Mouse (Mus musculus): ENCODE measurements around the gene Fstl4. TPM values are rescaled to one million over a fixed set of nuclear protein-coding genes. Genes with fewer than 3 reads are reported as not detected.
"Not testable (repeated sequence)": the region's sequence is repeated elsewhere in the genome, so short reads cannot be mapped to it uniquely, and the experiment has no call there.

Gene Fstl4
- total and polyA plus RNA-seq, 3 experiments, result 1.5 to 4.0 (median 3.0) TPM

GRCm38 (mm10) chr11:53077641-53078040 lies 313.2 kb downstream of the Fstl4 start:
- H3K27me3 ChIP-seq (ENCODE audit: control insufficient read depth, insufficient read depth, low read length), result no peaks in the 10 kb centered on the region
- DNase-seq, result no peak
- no peak overlapping the region for H3K27ac ChIP-seq
- no peaks in the 10 kb centered on the region for H3K79me2 ChIP-seq (replicated peaks; ENCODE audit: control insufficient read depth, insufficient read depth, low read length)
- intact Hi-C loops (cut with DNase I), result no loop called here
- TF ChIP-seq EP300 (IDR thresholded peaks at IDR 0.05; ENCODE audit: insufficient read depth, low read depth, low read length), result no peak
- no peak for TF ChIP-seq CTCF (IDR thresholded peaks at IDR 0.05)
- no peak for TF ChIP-seq POLR2A (IDR thresholded peaks at IDR 0.05; ENCODE audit: insufficient read depth, low read depth, low read length)
- no peak overlapping the region for H3K9ac ChIP-seq (ENCODE audit: low read depth, low read length)
- H3K36me3 ChIP-seq (ENCODE audit: control insufficient read depth, insufficient read depth, low read length), result no peaks in the 10 kb centered on the region
- H3K4me3 ChIP-seq, result no peak overlapping the region
- H3K4me1 ChIP-seq (ENCODE audit: control insufficient read depth, insufficient read depth, low read length), result no peaks in the 10 kb centered on the region
- 83% methylated on average over 7 of the region's 7 CpGs for WGBS

DNA sequence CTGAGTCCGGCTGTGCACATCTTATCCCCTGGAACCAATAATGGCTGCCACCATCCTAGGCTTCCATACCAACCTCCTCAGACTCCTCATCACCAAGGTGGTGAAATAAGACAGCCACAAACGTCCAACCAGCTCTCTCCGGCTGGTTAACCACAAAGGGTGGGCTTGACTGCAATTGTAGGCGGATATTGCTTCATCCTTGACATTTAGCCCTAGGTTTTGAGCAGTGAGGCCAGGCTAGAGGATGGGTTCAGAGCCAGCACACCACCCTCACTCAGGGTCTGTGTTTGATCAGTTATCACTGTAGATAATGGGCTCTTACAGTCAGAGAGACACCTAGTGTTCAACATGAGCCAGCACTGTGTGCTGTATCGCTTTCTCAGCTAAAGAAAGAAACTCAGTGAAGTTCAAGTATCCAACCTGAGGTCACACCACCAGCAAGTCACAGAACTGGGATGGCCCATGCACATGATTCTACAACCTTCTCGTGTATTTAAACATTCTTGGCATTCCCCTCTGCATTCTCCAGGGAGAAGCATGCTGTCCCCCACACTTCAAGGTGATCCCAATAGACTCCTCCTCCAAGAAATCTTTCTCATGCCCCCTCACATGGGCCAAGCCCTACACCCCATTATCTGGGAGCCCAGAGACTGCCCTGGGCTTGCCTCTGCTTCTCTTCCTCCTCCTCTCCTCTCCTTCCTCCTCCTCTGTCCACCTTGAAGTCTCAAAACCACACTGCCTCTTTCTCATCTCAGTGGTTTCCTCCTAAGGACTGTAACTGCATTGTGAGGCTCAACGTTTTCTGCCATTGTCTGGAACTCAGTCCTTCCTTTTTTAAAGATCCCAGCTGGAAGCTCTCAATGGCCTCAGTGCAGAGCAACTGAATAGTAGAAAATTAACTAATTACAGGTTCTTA lies 314.2 kb downstream of the Fstl4 start:
- Histone ChIP-seq H3K79me2 (replicated peaks; ENCODE audit: control insufficient read depth, insufficient read depth, low read length) (no peaks in the 10 kb centered on the region), H3K4me1 (ENCODE audit: control insufficient read depth, insufficient read depth, low read length) (no peaks in the 10 kb centered on the region), H3K27ac (no peak overlapping the region), H3K4me3 (no peak overlapping the region), H3K27me3 (ENCODE audit: control insufficient read depth, insufficient read depth, low read length) (no peaks in the 10 kb centered on the region), H3K9ac (ENCODE audit: low read depth, low read length) (no peak overlapping the region), H3K36me3 (ENCODE audit: control insufficient read depth, insufficient read depth, low read length) (no peaks in the 10 kb centered on the region)
- DNase-seq, result no peak
- intact Hi-C loops (cut with DNase I), result no loop called here
- TF ChIP-seq CTCF (IDR thresholded peaks at IDR 0.05) (no peak), EP300 (IDR thresholded peaks at IDR 0.05; ENCODE audit: insufficient read depth, low read depth, low read length) (no peak), POLR2A (IDR thresholded peaks at IDR 0.05; ENCODE audit: insufficient read depth, low read depth, low read length) (no peak)
- 67% methylated on average over 7 of the region's 7 CpGs for WGBS

DNA sequence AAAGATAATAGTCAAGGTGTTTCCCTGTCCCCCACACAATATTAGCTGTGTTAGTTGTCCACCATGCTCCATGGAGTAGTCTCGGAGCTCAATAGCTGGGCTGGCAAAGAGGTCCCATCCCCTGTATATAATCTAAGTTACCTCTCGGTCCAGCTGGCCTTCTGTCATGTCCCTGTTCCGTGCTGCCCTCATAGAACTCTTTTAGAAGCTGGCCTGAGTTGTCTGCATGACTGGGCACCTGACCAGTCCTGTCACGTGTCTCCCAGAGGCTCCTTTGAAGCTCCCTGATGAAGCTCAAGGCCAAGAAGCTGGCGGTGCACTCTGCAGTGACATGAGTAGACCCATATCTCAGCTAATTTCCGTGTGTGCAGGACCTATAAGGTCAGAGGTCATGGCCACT lies 316.9 kb downstream of the Fstl4 start:
- Histone ChIP-seq H3K36me3 (ENCODE audit: control insufficient read depth, insufficient read depth, low read length) (no peaks in the 10 kb centered on the region), H3K27ac (no peak overlapping the region), H3K79me2 (replicated peaks; ENCODE audit: control insufficient read depth, insufficient read depth, low read length) (no peaks in the 10 kb centered on the region), H3K27me3 (ENCODE audit: control insufficient read depth, insufficient read depth, low read length) (no peaks in the 10 kb centered on the region), H3K4me3 (no peak overlapping the region), H3K4me1 (ENCODE audit: control insufficient read depth, insufficient read depth, low read length) (no peaks in the 10 kb centered on the region), H3K9ac (ENCODE audit: low read depth, low read length) (no peak overlapping the region)
- no peak for TF ChIP-seq CTCF (IDR thresholded peaks at IDR 0.05)
- TF ChIP-seq EP300 (IDR thresholded peaks at IDR 0.05; ENCODE audit: insufficient read depth, low read depth, low read length), result no peak
- TF ChIP-seq POLR2A (IDR thresholded peaks at IDR 0.05; ENCODE audit: insufficient read depth, low read depth, low read length), result no peak
- intact Hi-C loops (cut with DNase I), result no loop called here
- DNase-seq, result peak in 1 of 2 experiments; percentile 35
- 43% methylated on average over 6 of the region's 6 CpGs for WGBS

- Histone ChIP-seq H3K27ac (no peak overlapping the region), H3K9ac (ENCODE audit: low read depth, low read length) (no peak overlapping the region), H3K4me3 (no peak overlapping the region), H3K36me3 (ENCODE audit: control insufficient read depth, insufficient read depth, low read length) (no peaks in the 10 kb centered on the region), H3K4me1 (ENCODE audit: control insufficient read depth, insufficient read depth, low read length) (no peaks in the 10 kb centered on the region), H3K27me3 (ENCODE audit: control insufficient read depth, insufficient read depth, low read length) (no peaks in the 10 kb centered on the region), H3K79me2 (replicated peaks; ENCODE audit: control insufficient read depth, insufficient read depth, low read length) (no peaks in the 10 kb centered on the region)
- no peak for DNase-seq
- WGBS, result 52% methylated on average over 6 of the region's 6 CpGs
- intact Hi-C loops (cut with DNase I), result no loop called here
- TF ChIP-seq CTCF (IDR thresholded peaks at IDR 0.05) (peak; percentile 22; the same call in 1 of the 2 replicates), EP300 (IDR thresholded peaks at IDR 0.05; ENCODE audit: insufficient read depth, low read depth, low read length) (no peak)
These were observed 320.9 kb downstream of the Fstl4 start for GRCm38 (mm10) chr11:53085367-53085766.

GRCm38 (mm10) chr11:53085858-53086565 lies 321.6 kb downstream of the Fstl4 start:
- Histone ChIP-seq H3K9ac (ENCODE audit: low read depth, low read length) (no peak overlapping the region), H3K79me2 (replicated peaks; ENCODE audit: control insufficient read depth, insufficient read depth, low read length) (no peaks in the 10 kb centered on the region), H3K4me1 (ENCODE audit: control insufficient read depth, insufficient read depth, low read length) (no peaks in the 10 kb centered on the region), H3K36me3 (ENCODE audit: control insufficient read depth, insufficient read depth, low read length) (no peaks in the 10 kb centered on the region), H3K27me3 (ENCODE audit: control insufficient read depth, insufficient read depth, low read length) (no peaks in the 10 kb centered on the region), H3K4me3 (no peak overlapping the region), H3K27ac (no peak overlapping the region)
- WGBS, result 80% methylated on average over 9 of the region's 9 CpGs
- intact Hi-C loops (cut with DNase I), result no loop called here
- no peak for DNase-seq
- TF ChIP-seq CTCF (IDR thresholded peaks at IDR 0.05) (no peak), EP300 (IDR thresholded peaks at IDR 0.05; ENCODE audit: insufficient read depth, low read depth, low read length) (no peak), POLR2A (IDR thresholded peaks at IDR 0.05; ENCODE audit: insufficient read depth, low read depth, low read length) (no peak)

DNA sequence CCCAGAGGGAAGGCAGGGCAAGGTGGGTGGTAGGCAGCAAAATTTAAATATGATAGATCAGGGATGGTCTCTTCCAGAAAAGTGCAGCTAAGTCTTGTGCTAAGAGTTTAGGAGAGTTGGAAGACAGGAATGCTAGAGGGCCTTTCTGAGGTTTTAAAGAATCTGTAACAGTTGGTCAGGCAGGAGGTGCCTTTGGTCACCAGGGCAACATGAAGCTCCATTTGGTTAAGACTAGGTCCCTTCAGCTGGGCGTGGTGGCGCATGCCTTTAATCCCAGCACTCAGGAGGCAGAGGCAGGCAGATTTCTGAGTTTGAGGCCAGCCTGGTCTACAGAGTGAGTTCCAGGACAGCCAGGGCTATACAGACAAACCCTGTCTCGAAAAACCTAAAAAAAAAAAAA lies 323.5 kb downstream of the Fstl4 start:
- H3K4me1 ChIP-seq (ENCODE audit: control insufficient read depth, insufficient read depth, low read length); DNase-seq; H3K79me2 ChIP-seq (replicated peaks; ENCODE audit: control insufficient read depth, insufficient read depth, low read length); H3K9ac ChIP-seq (ENCODE audit: low read depth, low read length); intact Hi-C loops (cut with DNase I); H3K27me3 ChIP-seq (ENCODE audit: control insufficient read depth, insufficient read depth, low read length); H3K4me3 ChIP-seq; H3K36me3 ChIP-seq (ENCODE audit: control insufficient read depth, insufficient read depth, low read length); H3K27ac ChIP-seq: not testable (repeated sequence)
- 85% methylated on average over 3 of the region's 3 CpGs for WGBS
